Mouse (Mus musculus): ENCODE results near the gene Gucy2e. TPM values are rescaled to one million over a fixed set of nuclear protein-coding genes. Genes with fewer than 3 reads are reported as not detected.

Gene Gucy2e
- polyA plus RNA-seq, 1 experiment, result not detected

GRCm38 (mm10) chr11:69197743-69198142, 39.1 kb downstream of the Gucy2e start, which contains the start of gene Alox8:
Gene Alox8 (minus strand): TSS chr11:69197843.
- Histone ChIP-seq H3K27me3 (ENCODE audit: control insufficient read depth, insufficient read depth, low read length, poor library complexity, severe bottlenecking) (no peaks in the 10 kb centered on the region), H3K9me3 (replicated peaks; ENCODE audit: control insufficient read depth, insufficient read depth, low read length, poor library complexity, severe bottlenecking) (no peaks in the 10 kb centered on the region), H3K4me1 (ENCODE audit: control insufficient read depth, insufficient read depth, low read length) (no peaks in the 10 kb centered on the region), H3K27ac (ENCODE audit: insufficient read depth, low read length) (no peak within 1 kb of the TSS), H3K36me3 (ENCODE audit: control insufficient read depth, insufficient read depth, low read length, poor library complexity, severe bottlenecking) (no peaks in the 10 kb centered on the region), H3K4me3 (ENCODE audit: low read depth, low read length) (peak within 1 kb of the TSS; percentile 7; the same call in 1 of the 2 replicates), H3K9ac (ENCODE audit: low read depth, poor library complexity, severe bottlenecking) (no peak within 1 kb of the TSS)
- TF ChIP-seq EP300 (IDR thresholded peaks at IDR 0.05; ENCODE audit: insufficient read depth, low read depth, low read length) (no peak), POLR2A (IDR thresholded peaks at IDR 0.05; ENCODE audit: insufficient read depth, low read length) (no peak), CTCF (IDR thresholded peaks at IDR 0.05; ENCODE audit: low read depth, low read length) (no peak)

- H3K27me3 ChIP-seq (ENCODE audit: control insufficient read depth, insufficient read depth, low read length, poor library complexity, severe bottlenecking), result no peaks in the 10 kb centered on the region
Measured at GRCm38 (mm10) chr11:69197194-69197593, 39.6 kb downstream of the Gucy2e start.

GRCm38 (mm10) chr11:69196766-69197165, 40.1 kb downstream of the Gucy2e start:
- Histone ChIP-seq H3K4me3 (ENCODE audit: low read depth, low read length) (peak overlapping the region; percentile 7; the same call in 1 of the 2 replicates), H3K9ac (ENCODE audit: low read depth, poor library complexity, severe bottlenecking) (no peak overlapping the region), H3K27me3 (ENCODE audit: control insufficient read depth, insufficient read depth, low read length, poor library complexity, severe bottlenecking) (no peaks in the 10 kb centered on the region), H3K4me1 (ENCODE audit: control insufficient read depth, insufficient read depth, low read length) (no peaks in the 10 kb centered on the region), H3K9me3 (replicated peaks; ENCODE audit: control insufficient read depth, insufficient read depth, low read length, poor library complexity, severe bottlenecking) (no peaks in the 10 kb centered on the region), H3K27ac (ENCODE audit: insufficient read depth, low read length) (no peak overlapping the region), H3K36me3 (ENCODE audit: control insufficient read depth, insufficient read depth, low read length, poor library complexity, severe bottlenecking) (no peaks in the 10 kb centered on the region)
- TF ChIP-seq POLR2A (IDR thresholded peaks at IDR 0.05; ENCODE audit: insufficient read depth, low read length) (no peak), CTCF (IDR thresholded peaks at IDR 0.05; ENCODE audit: low read depth, low read length) (peak; percentile 52)

More at GRCm38 (mm10) chr11:69197194-69197593, 39.6 kb downstream of the Gucy2e start:
- Histone ChIP-seq H3K9me3 (replicated peaks; ENCODE audit: control insufficient read depth, insufficient read depth, low read length, poor library complexity, severe bottlenecking) (no peaks in the 10 kb centered on the region), H3K9ac (ENCODE audit: low read depth, poor library complexity, severe bottlenecking) (no peak overlapping the region), H3K4me1 (ENCODE audit: control insufficient read depth, insufficient read depth, low read length) (no peaks in the 10 kb centered on the region), H3K36me3 (ENCODE audit: control insufficient read depth, insufficient read depth, low read length, poor library complexity, severe bottlenecking) (no peaks in the 10 kb centered on the region), H3K27ac (ENCODE audit: insufficient read depth, low read length) (no peak overlapping the region), H3K4me3 (ENCODE audit: low read depth, low read length) (peak overlapping the region; percentile 7; the same call in 1 of the 2 replicates)
- TF ChIP-seq CTCF (IDR thresholded peaks at IDR 0.05; ENCODE audit: low read depth, low read length), result no peak
- TF ChIP-seq EP300 (IDR thresholded peaks at IDR 0.05; ENCODE audit: insufficient read depth, low read depth, low read length), result no peak
- TF ChIP-seq POLR2A (IDR thresholded peaks at IDR 0.05; ENCODE audit: insufficient read depth, low read length), result no peak

GRCm38 (mm10) chr11:69192840-69193239, 44.0 kb downstream of the Gucy2e start:
- Histone ChIP-seq H3K4me3 (ENCODE audit: low read depth, low read length) (no peak overlapping the region), H3K9ac (ENCODE audit: low read depth, poor library complexity, severe bottlenecking) (no peak overlapping the region)
- TF ChIP-seq CTCF (IDR thresholded peaks at IDR 0.05; ENCODE audit: low read depth, low read length) (peak; percentile 12), EP300 (IDR thresholded peaks at IDR 0.05; ENCODE audit: insufficient read depth, low read depth, low read length) (no peak)

GRCm38 (mm10) chr11:69185936-69186335, 50.9 kb downstream of the Gucy2e start:
- Histone ChIP-seq H3K4me1 (ENCODE audit: control insufficient read depth, insufficient read depth, low read length) (no peaks in the 10 kb centered on the region), H3K27me3 (ENCODE audit: control insufficient read depth, insufficient read depth, low read length, poor library complexity, severe bottlenecking) (no peaks in the 10 kb centered on the region), H3K27ac (ENCODE audit: insufficient read depth, low read length) (no peak overlapping the region), H3K9ac (ENCODE audit: low read depth, poor library complexity, severe bottlenecking) (no peak overlapping the region), H3K36me3 (ENCODE audit: control insufficient read depth, insufficient read depth, low read length, poor library complexity, severe bottlenecking) (no peaks in the 10 kb centered on the region), H3K4me3 (ENCODE audit: low read depth, low read length) (no peak overlapping the region), H3K9me3 (replicated peaks; ENCODE audit: control insufficient read depth, insufficient read depth, low read length, poor library complexity, severe bottlenecking) (no peaks in the 10 kb centered on the region)
- TF ChIP-seq POLR2A (IDR thresholded peaks at IDR 0.05; ENCODE audit: insufficient read depth, low read length) (no peak), EP300 (IDR thresholded peaks at IDR 0.05; ENCODE audit: insufficient read depth, low read depth, low read length) (no peak), CTCF (IDR thresholded peaks at IDR 0.05; ENCODE audit: low read depth, low read length) (no peak)

More at GRCm38 (mm10) chr11:69192840-69193239, 44.0 kb downstream of the Gucy2e start:
- Histone ChIP-seq H3K9me3 (replicated peaks; ENCODE audit: control insufficient read depth, insufficient read depth, low read length, poor library complexity, severe bottlenecking) (no peaks in the 10 kb centered on the region), H3K4me1 (ENCODE audit: control insufficient read depth, insufficient read depth, low read length) (no peaks in the 10 kb centered on the region), H3K27me3 (ENCODE audit: control insufficient read depth, insufficient read depth, low read length, poor library complexity, severe bottlenecking) (no peaks in the 10 kb centered on the region), H3K36me3 (ENCODE audit: control insufficient read depth, insufficient read depth, low read length, poor library complexity, severe bottlenecking) (no peaks in the 10 kb centered on the region), H3K27ac (ENCODE audit: insufficient read depth, low read length) (no peak overlapping the region)

- Histone ChIP-seq H3K9me3 (replicated peaks; ENCODE audit: control insufficient read depth, insufficient read depth, low read length, poor library complexity, severe bottlenecking) (no peaks in the 10 kb centered on the region), H3K4me1 (ENCODE audit: control insufficient read depth, insufficient read depth, low read length) (no peaks in the 10 kb centered on the region), H3K36me3 (ENCODE audit: control insufficient read depth, insufficient read depth, low read length, poor library complexity, severe bottlenecking) (no peaks in the 10 kb centered on the region), H3K27me3 (ENCODE audit: control insufficient read depth, insufficient read depth, low read length, poor library complexity, severe bottlenecking) (no peaks in the 10 kb centered on the region), H3K9ac (ENCODE audit: low read depth, poor library complexity, severe bottlenecking) (no peak overlapping the region), H3K4me3 (ENCODE audit: low read depth, low read length) (no peak overlapping the region), H3K27ac (ENCODE audit: insufficient read depth, low read length) (no peak overlapping the region)
- TF ChIP-seq EP300 (IDR thresholded peaks at IDR 0.05; ENCODE audit: insufficient read depth, low read depth, low read length) (no peak), POLR2A (IDR thresholded peaks at IDR 0.05; ENCODE audit: insufficient read depth, low read length) (no peak), CTCF (IDR thresholded peaks at IDR 0.05; ENCODE audit: low read depth, low read length) (no peak)
Measured at GRCm38 (mm10) chr11:69185031-69185430, 51.8 kb downstream of the Gucy2e start.

All from ES-Bruce4 (cell line).